Mouse (Mus musculus): Measurements from ENCODE around the gene Nos1. TPM values are rescaled to one million over a fixed set of nuclear protein-coding genes. Genes with fewer than 3 reads are reported as not detected.

Gene Nos1
- polyA plus RNA-seq, 1 experiment from 2014 or later: 2.5 TPM

GRCm38 (mm10) chr5:117939402-117939801 lies 158.6 kb downstream of the Nos1 start:
- H3K9me3 ChIP-seq: no peaks in the 10 kb centered on the region
- H3K4me2 ChIP-seq: no peak overlapping the region
- H3K9ac ChIP-seq: no peak overlapping the region
- no peak for ATAC-seq (ENCODE audit: low read depth)
- H3K36me3 ChIP-seq: no peaks in the 10 kb centered on the region
- no peak overlapping the region for H3K27ac ChIP-seq (replicated peaks)
- H3K4me3 ChIP-seq: no peak overlapping the region
- 0 out of 2 replicates have a peak, but pooled peaks cover 5% of the 10 kb centered on the region for H3K27me3 ChIP-seq
- 0 out of 2 replicates have a peak, but pooled peaks cover 5% of the 10 kb centered on the region for H3K4me1 ChIP-seq (replicated peaks)
- WGBS: 84% methylated on average over 8 of the region's 8 CpGs

- ATAC-seq (ENCODE audit: low read depth): no peak
- no peak overlapping the region for H3K9ac ChIP-seq
- H3K4me3 ChIP-seq: no peak overlapping the region
- H3K27ac ChIP-seq (replicated peaks): no peak overlapping the region
- H3K36me3 ChIP-seq: no peaks in the 10 kb centered on the region
- no peaks in the 10 kb centered on the region; the same call in 1 of the 2 replicates for H3K27me3 ChIP-seq
- H3K9me3 ChIP-seq: no peaks in the 10 kb centered on the region
- no peak overlapping the region for H3K4me2 ChIP-seq
- 80% methylated on average over 3 of the region's 3 CpGs for WGBS
- H3K4me1 ChIP-seq (replicated peaks): 0 out of 2 replicates have a peak, but pooled peaks cover 5% of the 10 kb centered on the region
These were observed 160.7 kb downstream of the Nos1 start for GRCm38 (mm10) chr5:117941552-117941951.

- H3K4me3 ChIP-seq: no peak overlapping the region
- H3K4me1 ChIP-seq (replicated peaks): no peaks in the 10 kb centered on the region
- H3K36me3 ChIP-seq: no peaks in the 10 kb centered on the region
- no peaks in the 10 kb centered on the region for H3K9me3 ChIP-seq
- WGBS: 37% methylated on average over 4 of the region's 4 CpGs
- H3K4me2 ChIP-seq: no peak overlapping the region
- ATAC-seq (ENCODE audit: low read depth): no peak
- H3K27ac ChIP-seq (replicated peaks): no peak overlapping the region
- H3K27me3 ChIP-seq: no peaks in the 10 kb centered on the region; the same call in 1 of the 2 replicates
- no peak overlapping the region for H3K9ac ChIP-seq
These were observed 165.8 kb downstream of the Nos1 start for GRCm38 (mm10) chr5:117946605-117947004.

GRCm38 (mm10) chr5:117949393-117949792 lies 168.6 kb downstream of the Nos1 start:
- Histone ChIP-seq H3K4me3 (no peak overlapping the region), H3K4me1 (replicated peaks) (no peaks in the 10 kb centered on the region), H3K27me3 (no peaks in the 10 kb centered on the region; the same call in 1 of the 2 replicates), H3K27ac (replicated peaks) (0 out of 2 replicates have a peak overlapping the region, but pooled peaks have one; percentile 19), H3K9ac (no peak overlapping the region), H3K9me3 (no peaks in the 10 kb centered on the region), H3K36me3 (no peaks in the 10 kb centered on the region), H3K4me2 (peak overlapping the region; percentile 13; the same call in 1 of the 2 replicates)
- WGBS: 56% methylated on average over 10 of the region's 10 CpGs
- ATAC-seq (ENCODE audit: low read depth): no peak

- no peak for ATAC-seq (ENCODE audit: low read depth)
- Histone ChIP-seq H3K27ac (replicated peaks) (no peak overlapping the region), H3K4me3 (no peak overlapping the region), H3K9me3 (no peaks in the 10 kb centered on the region), H3K4me2 (no peak overlapping the region), H3K4me1 (replicated peaks) (no peaks in the 10 kb centered on the region), H3K36me3 (no peaks in the 10 kb centered on the region), H3K27me3 (no peaks in the 10 kb centered on the region), H3K9ac (no peak overlapping the region)
- WGBS: 85% methylated on average over 12 of the region's 12 CpGs
These were observed 173.1 kb downstream of the Nos1 start for GRCm38 (mm10) chr5:117953893-117954292.

GRCm38 (mm10) chr5:117954429-117954828 lies 173.6 kb downstream of the Nos1 start:
- ATAC-seq (ENCODE audit: low read depth): no peak
- 83% methylated on average over 1 of the region's 1 CpGs for WGBS

GRCm38 (mm10) chr5:117955675-117956420 lies 175.0 kb downstream of the Nos1 start:
- Histone ChIP-seq H3K4me1 (replicated peaks) (no peaks in the 10 kb centered on the region), H3K27me3 (no peaks in the 10 kb centered on the region), H3K27ac (replicated peaks) (no peak overlapping the region), H3K36me3 (no peaks in the 10 kb centered on the region), H3K9me3 (no peaks in the 10 kb centered on the region), H3K9ac (no peak overlapping the region), H3K4me3 (no peak overlapping the region), H3K4me2 (no peak overlapping the region)
- 43% methylated on average over 10 of the region's 10 CpGs for WGBS
- ATAC-seq (ENCODE audit: low read depth): no peak

More at GRCm38 (mm10) chr5:117954429-117954828, 173.6 kb downstream of the Nos1 start:
- no peaks in the 10 kb centered on the region for H3K27me3 ChIP-seq
- H3K4me3 ChIP-seq: no peak overlapping the region
- H3K9me3 ChIP-seq: no peaks in the 10 kb centered on the region
- H3K9ac ChIP-seq: no peak overlapping the region
- no peaks in the 10 kb centered on the region for H3K36me3 ChIP-seq
- no peak overlapping the region for H3K27ac ChIP-seq (replicated peaks)
- H3K4me1 ChIP-seq (replicated peaks): no peaks in the 10 kb centered on the region
- H3K4me2 ChIP-seq: no peak overlapping the region

- Histone ChIP-seq H3K9ac (no peak overlapping the region), H3K4me2 (no peak overlapping the region), H3K9me3 (no peaks in the 10 kb centered on the region), H3K4me1 (replicated peaks) (no peaks in the 10 kb centered on the region), H3K36me3 (no peaks in the 10 kb centered on the region), H3K27me3 (no peaks in the 10 kb centered on the region), H3K27ac (replicated peaks) (no peak overlapping the region), H3K4me3 (no peak overlapping the region)
- ATAC-seq (ENCODE audit: low read depth): no peak
- 54% methylated on average over 9 of the region's 9 CpGs for WGBS
These were observed 183.9 kb downstream of the Nos1 start for GRCm38 (mm10) chr5:117964750-117965149.

GRCm38 (mm10) chr5:117966956-117967355 lies 186.1 kb downstream of the Nos1 start:
- ATAC-seq (ENCODE audit: low read depth): no peak

GRCm38 (mm10) chr5:117967659-117968069 lies 186.8 kb downstream of the Nos1 start:
- H3K9ac ChIP-seq: no peak overlapping the region
- H3K4me3 ChIP-seq: no peak overlapping the region
- H3K36me3 ChIP-seq: no peaks in the 10 kb centered on the region
- no peak overlapping the region for H3K27ac ChIP-seq (replicated peaks)
- no peaks in the 10 kb centered on the region for H3K27me3 ChIP-seq
- no peaks in the 10 kb centered on the region for H3K9me3 ChIP-seq
- no peak for ATAC-seq (ENCODE audit: low read depth)
- no peaks in the 10 kb centered on the region for H3K4me1 ChIP-seq (replicated peaks)
- no peak overlapping the region for H3K4me2 ChIP-seq
- 66% methylated on average over 4 of the region's 4 CpGs for WGBS

More at GRCm38 (mm10) chr5:117966956-117967355, 186.1 kb downstream of the Nos1 start:
- Histone ChIP-seq H3K4me2 (no peak overlapping the region), H3K9ac (no peak overlapping the region), H3K27ac (replicated peaks) (no peak overlapping the region), H3K36me3 (no peaks in the 10 kb centered on the region), H3K9me3 (no peaks in the 10 kb centered on the region), H3K4me1 (replicated peaks) (no peaks in the 10 kb centered on the region), H3K27me3 (no peaks in the 10 kb centered on the region), H3K4me3 (no peak overlapping the region)
- WGBS: 71% methylated on average over 9 of the region's 9 CpGs

GRCm38 (mm10) chr5:117969681-117970427 lies 189.0 kb downstream of the Nos1 start:
- Histone ChIP-seq H3K4me2 (no peak overlapping the region), H3K27ac (replicated peaks) (no peak overlapping the region), H3K4me3 (no peak overlapping the region), H3K27me3 (no peaks in the 10 kb centered on the region), H3K9ac (no peak overlapping the region), H3K36me3 (no peaks in the 10 kb centered on the region), H3K4me1 (replicated peaks) (no peaks in the 10 kb centered on the region), H3K9me3 (no peaks in the 10 kb centered on the region)
- 91% methylated on average over 10 of the region's 10 CpGs for WGBS
- ATAC-seq (ENCODE audit: low read depth): no peak

- Histone ChIP-seq H3K36me3 (peaks cover 21% of the 10 kb centered on the region), H3K27ac (replicated peaks) (0 out of 2 replicates have a peak overlapping the region, but pooled peaks have one; percentile 24), H3K27me3 (no peaks in the 10 kb centered on the region), H3K9me3 (no peaks in the 10 kb centered on the region), H3K4me2 (peak overlapping the region; percentile 75), H3K4me1 (replicated peaks) (peaks cover 32% of the 10 kb centered on the region), H3K4me3 (peak overlapping the region; percentile 96), H3K9ac (0 out of 2 replicates have a peak overlapping the region, but pooled peaks have one; percentile 52)
- ATAC-seq (ENCODE audit: low read depth): peak; percentile 37
- 23% methylated on average over 19 of the region's 19 CpGs for WGBS
These were observed 195.4 kb downstream of the Nos1 start for GRCm38 (mm10) chr5:117976263-117976656.

Measured in neural tube, embryonic 13.5 days (tissue).